Mouse (Mus musculus) lung, postnatal 0 days (tissue): ENCODE data around the gene Rab43. TPM values are rescaled to one million over a fixed set of nuclear protein-coding genes. Genes with fewer than 3 reads are reported as not detected.
"Not testable (repeated sequence)": the region's sequence is repeated elsewhere in the genome, so short reads cannot be mapped to it uniquely, and the experiment has no call there.

Experiments
- ATAC-seq: fragments of 200-750 bp; cut with Nextera tagmentation; 2 replicates; pipeline ENCODE4 v1.8.0; 2017; ENCODE audit warnings: moderate library complexity
- DNase-seq: peaks from one replicate; pipeline ENCODE4 v3.0.0-alpha.2; 2016; ENCODE audit warnings: low spot score
- H3K27ac ChIP-seq: fragments of 300-500 bp; sonication (generic); 2 replicates; pipeline ENCODE4 v1.5.1; 2014; ENCODE audit warnings: antibody characterized with exemption, mild to moderate bottlenecking, low read length, mixed read lengths
- H3K27me3 ChIP-seq: fragments of 300-500 bp; sonication (generic); replicated peaks from 2 replicates; pipeline ENCODE4 v1.6.1; 2014; ENCODE audit warnings: low read length, mixed read lengths; ENCODE audit not compliant: insufficient read depth
- H3K36me3 ChIP-seq: fragments of 300-500 bp; sonication (generic); 2 replicates; pipeline ENCODE4 v1.6.1; 2014; ENCODE audit warnings: low read length, mixed read lengths; ENCODE audit not compliant: insufficient read depth
- H3K4me1 ChIP-seq: fragments of 300-500 bp; sonication (generic); 2 replicates; pipeline ENCODE4 v1.6.1; 2014; ENCODE audit warnings: antibody characterized with exemption, low read depth, low read length, mixed read lengths; ENCODE audit not compliant: insufficient read depth
- H3K4me2 ChIP-seq: fragments of 300-500 bp; sonication (generic); replicated peaks from 2 replicates; pipeline ENCODE4 v1.6.1; 2014; ENCODE audit warnings: low read depth, mild to moderate bottlenecking, low read length, moderate library complexity, mixed read lengths
- H3K4me3 ChIP-seq: fragments of 300-500 bp; sonication (generic); 2 replicates; pipeline ENCODE4 v1.5.1; 2014; ENCODE audit warnings: low read depth, low read length
- H3K9ac ChIP-seq: fragments of 300-500 bp; sonication (generic); replicated peaks from 2 replicates; pipeline ENCODE4 v1.6.1; 2014; ENCODE audit warnings: low read depth, mild to moderate bottlenecking
- H3K9me3 ChIP-seq: fragments of 300-500 bp; sonication (generic); 2 replicates; pipeline ENCODE4 v1.6.1; 2016; ENCODE audit warnings: low read length, mixed read lengths
- CTCF ChIP-seq: IDR thresholded peaks from 2 replicates; pipeline ENCODE4 v1.5.1; 2016; ENCODE audit warnings: antibody characterized with exemption, mild to moderate bottlenecking
- EP300 ChIP-seq: IDR thresholded peaks from 2 replicates; pipeline ENCODE4 v1.6.1; 2016; ENCODE audit warnings: antibody characterized with exemption, mild to moderate bottlenecking, control low read depth
- WGBS: fragments of 180-500 bp; shearing (Covaris S2); extraction: QIAGEN DNeasy Blood & Tissue Kit; methylation state at CpG from one replicate; pipeline ENCODE4 v1.1.7; 2014; 5-methylcytosine and 5-hydroxymethylcytosine counted together
- polyA plus RNA-seq: library from polyadenylated mRNA; unstranded; fragments of >200 nt; fragmentation: Nextera tagmentation; extraction: Ambion mirVana; gene quantifications from 2 replicates; pipeline ENCODE4 v1.2.1, GENCODE M21; 2015

Gene Rab43
- polyA plus RNA-seq, 1 experiment from 2014 or later, result 15.1 TPM

- no peak for ATAC-seq
Measured at GRCm38 (mm10) chr6:87775588-87776245, 36.2 kb downstream of the Rab43 start.

DNA sequence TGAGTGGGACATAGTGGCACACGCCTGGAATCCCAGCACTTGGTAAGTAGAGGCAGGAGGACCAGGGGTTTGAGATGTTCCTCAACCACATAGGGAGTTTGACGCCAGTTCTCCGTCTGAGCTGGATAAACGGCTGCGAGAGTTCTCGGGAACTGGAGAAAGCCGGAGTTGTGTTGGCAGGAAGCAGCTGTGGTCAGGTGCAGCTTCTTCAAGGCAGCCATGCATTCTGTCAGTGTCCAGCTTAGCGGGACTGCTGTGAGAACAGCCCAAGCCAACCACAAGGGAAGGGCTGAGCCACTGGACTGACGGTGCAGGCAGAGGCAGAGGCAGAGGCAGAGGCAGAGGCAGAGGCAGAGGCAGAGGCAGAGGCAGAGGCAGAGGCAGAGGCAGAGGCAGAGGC lies 37.1 kb downstream of the Rab43 start:
- H3K4me3 ChIP-seq, result no peak overlapping the region
- H3K27me3 ChIP-seq, result no peaks in the 10 kb centered on the region
- TF ChIP-seq CTCF (no peak), EP300 (no peak)
- no peak for DNase-seq
- no peak overlapping the region for H3K4me2 ChIP-seq
- 72% methylated on average over 9 of the region's 9 CpGs for WGBS
- ATAC-seq, result no peak
- H3K36me3 ChIP-seq, result no peaks in the 10 kb centered on the region
- no peaks in the 10 kb centered on the region for H3K9me3 ChIP-seq
- H3K9ac ChIP-seq, result no peak overlapping the region
- H3K27ac ChIP-seq, result no peak overlapping the region
- no peaks in the 10 kb centered on the region for H3K4me1 ChIP-seq

More at GRCm38 (mm10) chr6:87775588-87776245, 36.2 kb downstream of the Rab43 start:
- no peak overlapping the region for H3K9ac ChIP-seq
- no peak overlapping the region for H3K27ac ChIP-seq
- no peak overlapping the region for H3K4me3 ChIP-seq
- no peaks in the 10 kb centered on the region for H3K9me3 ChIP-seq
- H3K4me1 ChIP-seq, result no peaks in the 10 kb centered on the region
- no peaks in the 10 kb centered on the region for H3K27me3 ChIP-seq
- DNase-seq, result no peak
- TF ChIP-seq CTCF (no peak), EP300 (no peak)
- 48% methylated on average over 3 of the region's 3 CpGs for WGBS
- H3K4me2 ChIP-seq, result no peak overlapping the region
- H3K36me3 ChIP-seq, result no peaks in the 10 kb centered on the region

GRCm38 (mm10) chr6:87774466-87774865 lies 37.5 kb downstream of the Rab43 start:
- 20% methylated on average over 1 of the region's 1 CpGs for WGBS
- no peak overlapping the region for H3K9ac ChIP-seq

GRCm38 (mm10) chr6:87770626-87771025 lies 41.3 kb downstream of the Rab43 start:
- TF ChIP-seq CTCF, result peak; percentile 71
- TF ChIP-seq EP300, result no peak
- DNase-seq, result peak; percentile 60
- WGBS, result 42% methylated on average over 8 of the region's 8 CpGs

More at GRCm38 (mm10) chr6:87774466-87774865, 37.5 kb downstream of the Rab43 start:
- Histone ChIP-seq H3K9me3 (no peaks in the 10 kb centered on the region), H3K4me1 (no peaks in the 10 kb centered on the region), H3K4me2 (no peak overlapping the region), H3K27ac (no peak overlapping the region), H3K36me3 (no peaks in the 10 kb centered on the region), H3K4me3 (no peak overlapping the region), H3K27me3 (no peaks in the 10 kb centered on the region)
- TF ChIP-seq EP300 (no peak), CTCF (no peak)
- ATAC-seq (no peak), DNase-seq (no peak)

DNA sequence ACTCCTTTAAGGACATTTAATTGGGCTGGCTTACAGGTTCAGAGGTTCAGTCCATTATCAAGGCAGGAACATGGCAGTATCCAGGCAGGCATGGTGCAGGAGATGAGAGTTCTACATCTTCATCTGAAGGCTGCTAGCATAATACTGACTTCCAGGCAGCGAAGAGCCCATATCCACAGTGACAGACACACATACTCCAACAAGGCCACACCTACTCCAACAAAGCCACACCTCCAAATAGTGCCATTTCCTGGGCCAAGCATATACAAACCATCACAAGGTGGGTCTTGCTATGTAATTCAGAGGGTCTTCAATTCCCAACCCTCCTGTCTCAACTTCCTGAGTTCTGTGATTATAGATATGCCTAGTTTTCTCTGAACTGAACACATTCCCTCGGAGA lies 47.7 kb downstream of the Rab43 start:
- H3K36me3 ChIP-seq, H3K4me3 ChIP-seq, H3K4me2 ChIP-seq, H3K4me1 ChIP-seq, ATAC-seq, H3K9ac ChIP-seq, DNase-seq, H3K9me3 ChIP-seq, H3K27ac ChIP-seq, H3K27me3 ChIP-seq: not testable (repeated sequence)
- 92% methylated on average over 2 of the region's 2 CpGs for WGBS

More at GRCm38 (mm10) chr6:87770626-87771025, 41.3 kb downstream of the Rab43 start:
- Histone ChIP-seq H3K4me3 (no peak overlapping the region), H3K9ac (no peak overlapping the region), H3K9me3 (no peaks in the 10 kb centered on the region), H3K27me3 (no peaks in the 10 kb centered on the region), H3K36me3 (no peaks in the 10 kb centered on the region), H3K4me2 (no peak overlapping the region), H3K27ac (no peak overlapping the region), H3K4me1 (no peaks in the 10 kb centered on the region)
- peak; percentile 55 for ATAC-seq

GRCm38 (mm10) chr6:87763376-87764280 lies 48.3 kb downstream of the Rab43 start:
- Histone ChIP-seq H3K9me3 (no peaks in the 10 kb centered on the region), H3K27me3 (no peaks in the 10 kb centered on the region), H3K9ac (no peak overlapping the region), H3K4me3 (no peak overlapping the region), H3K4me2 (no peak overlapping the region), H3K36me3 (no peaks in the 10 kb centered on the region), H3K27ac (no peak overlapping the region), H3K4me1 (no peaks in the 10 kb centered on the region)
- 60% methylated on average over 4 of the region's 4 CpGs for WGBS
- TF ChIP-seq EP300 (no peak), CTCF (peak; percentile 79)
- no peak for ATAC-seq
- peak; percentile 77 for DNase-seq
